Mouse (Mus musculus) intestine, embryonic 14.5 days (tissue): ENCODE results near the gene Fkbp14. TPM values are rescaled to one million over a fixed set of nuclear protein-coding genes. Genes with fewer than 3 reads are reported as not detected.

ENCODE experiments used
- ATAC-seq: fragments of 200-750 bp; cut with Nextera tagmentation; replicated peaks from 2 replicates; pipeline ENCODE4 v1.8.0; 2017; ENCODE audit warnings: low read depth, moderate number of reproducible peaks, moderate TSS enrichment, moderate library complexity; ENCODE audit not compliant: low FRiP score, low TSS enrichment
- DNase-seq: peaks from one replicate; pipeline ENCODE4 v3.0.0-alpha.2; 2018; ENCODE audit warnings: low spot score
- H3K27ac ChIP-seq: fragments of 300-500 bp; sonication (generic); 2 replicates; pipeline ENCODE4 v1.5.1; 2014; ENCODE audit warnings: low read depth, mild to moderate bottlenecking, control low read depth
- H3K27me3 ChIP-seq: fragments of 300-500 bp; sonication (generic); replicated peaks from 2 replicates; pipeline ENCODE4 v1.6.1; 2014; ENCODE audit warnings: low read length, control low read depth; ENCODE audit not compliant: control insufficient read depth, insufficient read depth
- H3K36me3 ChIP-seq: fragments of 300-500 bp; sonication (generic); 2 replicates; pipeline ENCODE4 v1.6.1; 2014; ENCODE audit warnings: low read length, control low read depth; ENCODE audit not compliant: control insufficient read depth, insufficient read depth
- H3K4me1 ChIP-seq: fragments of 300-500 bp; sonication (generic); replicated peaks from 2 replicates; pipeline ENCODE4 v1.6.1; 2014; ENCODE audit warnings: low read length, control low read depth, mixed read lengths; ENCODE audit not compliant: control insufficient read depth, insufficient read depth
- H3K4me2 ChIP-seq: fragments of 300-500 bp; sonication (generic); 2 replicates; pipeline ENCODE4 v1.6.1; 2014; ENCODE audit warnings: low read length
- H3K4me3 ChIP-seq: fragments of 300-500 bp; sonication (generic); 2 replicates; pipeline ENCODE4 v1.5.1; 2014; ENCODE audit warnings: low read depth, low read length, control low read depth, mixed read lengths
- H3K9ac ChIP-seq: fragments of 300-500 bp; sonication (generic); 2 replicates; pipeline ENCODE4 v1.6.1; 2014; ENCODE audit warnings: mild to moderate bottlenecking, low read length
- H3K9me3 ChIP-seq: fragments of 300-500 bp; sonication (generic); 2 replicates; pipeline ENCODE4 v1.6.1; 2016; ENCODE audit warnings: low read length, control low read depth; ENCODE audit not compliant: control insufficient read depth
- WGBS: fragments of 180-500 bp; shearing (Covaris S2); extraction: QIAGEN DNeasy Blood & Tissue Kit; methylation state at CpG from one replicate; pipeline ENCODE4 v1.1.7; 2014; 5-methylcytosine and 5-hydroxymethylcytosine counted together
- polyA plus RNA-seq: library from polyadenylated mRNA; unstranded; fragments of >200 nt; fragmentation: Nextera tagmentation; extraction: Ambion mirVana; gene quantifications from 2 replicates; pipeline ENCODE4 v1.2.1, GENCODE M21; 2014

Gene Fkbp14
- polyA plus RNA-seq, 1 experiment from 2014 or later = 24.6 TPM

- ATAC-seq (no peak), DNase-seq (no peak)
- Histone ChIP-seq H3K4me3 (no peak overlapping the region), H3K36me3 (peaks cover 26% of the 10 kb centered on the region), H3K27me3 (no peaks in the 10 kb centered on the region), H3K9me3 (no peaks in the 10 kb centered on the region), H3K4me2 (no peak overlapping the region), H3K4me1 (no peaks in the 10 kb centered on the region), H3K27ac (no peak overlapping the region), H3K9ac (no peak overlapping the region)
- 50% methylated on average over 3 of the region's 3 CpGs for WGBS
Observed at GRCm38 (mm10) chr6:54617363-54617762, 20.3 kb upstream of the Fkbp14 start.

- Histone ChIP-seq H3K9ac (no peak overlapping the region), H3K4me2 (no peak overlapping the region), H3K4me1 (no peaks in the 10 kb centered on the region), H3K4me3 (no peak overlapping the region), H3K27ac (no peak overlapping the region), H3K9me3 (no peaks in the 10 kb centered on the region), H3K27me3 (no peaks in the 10 kb centered on the region), H3K36me3 (no peaks in the 10 kb centered on the region)
- 73% methylated on average over 4 of the region's 4 CpGs for WGBS
- ATAC-seq = no peak
- no peak for DNase-seq
Observed at GRCm38 (mm10) chr6:54606241-54606640, 9.1 kb upstream of the Fkbp14 start.

- Histone ChIP-seq H3K9me3 (no peaks in the 10 kb centered on the region), H3K4me1 (no peaks in the 10 kb centered on the region), H3K9ac (no peak overlapping the region), H3K4me2 (no peak overlapping the region), H3K36me3 (no peaks in the 10 kb centered on the region), H3K27ac (no peak overlapping the region), H3K27me3 (no peaks in the 10 kb centered on the region), H3K4me3 (no peak overlapping the region)
- DNase-seq (no peak), ATAC-seq (no peak)
- 93% methylated on average over 1 of the region's 1 CpGs for WGBS
Observed at GRCm38 (mm10) chr6:54604001-54604715, 7.0 kb upstream of the Fkbp14 start.

GRCm38 (mm10) chr6:54602891-54603290, 5.8 kb upstream of the Fkbp14 start:
- Histone ChIP-seq H3K4me1 (no peaks in the 10 kb centered on the region), H3K27me3 (no peaks in the 10 kb centered on the region), H3K9me3 (no peaks in the 10 kb centered on the region), H3K36me3 (no peaks in the 10 kb centered on the region), H3K4me2 (no peak overlapping the region), H3K27ac (no peak overlapping the region), H3K9ac (no peak overlapping the region), H3K4me3 (no peak overlapping the region)
- DNase-seq (no peak), ATAC-seq (no peak)
- 86% methylated on average over 2 of the region's 2 CpGs for WGBS

GRCm38 (mm10) chr6:54600681-54601347, 3.7 kb upstream of the Fkbp14 start:
- Histone ChIP-seq H3K4me2 (no peak overlapping the region), H3K36me3 (no peaks in the 10 kb centered on the region), H3K4me1 (peaks cover 6% of the 10 kb centered on the region; the same call in 1 of the 2 replicates), H3K4me3 (no peak overlapping the region), H3K9ac (no peak overlapping the region), H3K27ac (no peak overlapping the region), H3K27me3 (no peaks in the 10 kb centered on the region), H3K9me3 (no peaks in the 10 kb centered on the region)
- no peak for DNase-seq
- peak; percentile 72 for ATAC-seq
- WGBS = 68% methylated on average over 5 of the region's 5 CpGs

GRCm38 (mm10) chr6:54597711-54598110, 603 bp upstream of the Fkbp14 start:
- Histone ChIP-seq H3K4me3 (no peak overlapping the region), H3K9me3 (no peaks in the 10 kb centered on the region), H3K9ac (no peak overlapping the region), H3K4me2 (no peak overlapping the region), H3K36me3 (no peaks in the 10 kb centered on the region), H3K27ac (no peak overlapping the region), H3K4me1 (peaks cover 17% of the 10 kb centered on the region), H3K27me3 (no peaks in the 10 kb centered on the region)
- ATAC-seq = no peak
- DNase-seq = no peak
- WGBS = 93% methylated on average over 3 of the region's 3 CpGs

GRCm38 (mm10) chr6:54595330-54595878, 1.7 kb downstream of the Fkbp14 start:
- under 1% methylated on average over 45 of the region's 48 CpGs for WGBS
- Histone ChIP-seq H3K27ac (peak overlapping the region; percentile 55; the same call in 1 of the 2 replicates), H3K4me1 (peaks cover 29% of the 10 kb centered on the region), H3K4me3 (peak overlapping the region; percentile 81), H3K27me3 (no peaks in the 10 kb centered on the region), H3K9ac (peak overlapping the region; percentile 76), H3K9me3 (no peaks in the 10 kb centered on the region), H3K4me2 (peak overlapping the region; percentile 59), H3K36me3 (no peaks in the 10 kb centered on the region)
- DNase-seq (no peak), ATAC-seq (peak; percentile 44)

- Histone ChIP-seq H3K36me3 (no peaks in the 10 kb centered on the region), H3K4me1 (peaks cover 29% of the 10 kb centered on the region), H3K4me2 (peak within 1 kb of the TSS; percentile 73), H3K9ac (peak within 1 kb of the TSS; percentile 76), H3K4me3 (peak within 1 kb of the TSS; percentile 81), H3K27me3 (no peaks in the 10 kb centered on the region), H3K9me3 (no peaks in the 10 kb centered on the region), H3K27ac (peak within 1 kb of the TSS; percentile 55; the same call in 1 of the 2 replicates)
- whole genome bisulfite sequencing = under 1% methylated on average over 49 of the region's 49 CpGs
- DNase-seq (peak; percentile 92), ATAC-seq (peak; percentile 91)
Observed at GRCm38 (mm10) chr6:54594469-54595329, 2.4 kb downstream of the Fkbp14 start, which contains the start of gene Plekha8. TSS of gene Plekha8 (plus strand) at chr6:54595111.
